Mouse (Mus musculus) kidney, postnatal 4 days (tissue): ENCODE results near the gene Xpnpep3.

Source experiments
- DNase-seq, 2 experiments: peaks; one replicate each; pipeline ENCODE4 v3.0.0; 2021; ENCODE audit warnings: mixed read lengths in 2 of 2

The Xpnpep3 gene

DNA sequence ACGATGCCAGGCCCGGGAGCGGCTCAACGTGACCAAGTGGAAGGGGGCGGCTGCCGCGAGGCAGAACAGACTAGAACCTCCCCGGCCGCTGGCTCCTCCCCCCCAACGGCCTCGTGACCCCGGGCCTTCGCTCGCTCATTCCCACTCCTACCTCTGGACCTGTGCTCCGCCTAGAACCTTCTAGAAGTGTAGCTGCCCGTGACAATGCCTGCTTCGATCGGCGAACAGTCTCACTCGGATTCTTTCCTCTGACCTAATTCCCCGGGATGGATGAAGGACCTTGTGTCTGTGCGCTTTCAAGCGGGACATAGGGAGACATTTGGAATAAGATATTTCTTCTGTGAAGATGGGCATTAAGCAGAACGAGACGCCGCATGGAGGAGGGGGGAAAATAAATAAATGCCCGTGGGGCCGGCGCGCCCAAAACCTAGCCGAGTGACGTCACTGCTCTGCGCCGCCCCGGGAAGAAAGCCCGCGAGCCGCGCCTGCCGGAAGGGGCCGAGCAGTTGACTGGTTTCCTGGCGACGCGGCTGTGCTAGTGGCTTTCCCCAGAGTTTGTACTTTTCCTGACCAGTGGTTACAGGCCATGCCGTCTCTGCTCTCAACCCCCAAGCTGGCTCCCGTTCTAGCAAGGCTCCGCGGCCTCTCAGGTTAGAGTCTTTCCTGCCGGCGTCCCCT lies at the start of gene Xpnpep3, which contains the start of gene St13:
TSS of gene Xpnpep3 (plus strand) at position 501 of the 678 bp plus-strand sequence.
TSS of gene St13 (minus strand) at position 440 of the 678 bp plus-strand sequence.
- peak; percentile 99 for DNase-seq

DNA sequence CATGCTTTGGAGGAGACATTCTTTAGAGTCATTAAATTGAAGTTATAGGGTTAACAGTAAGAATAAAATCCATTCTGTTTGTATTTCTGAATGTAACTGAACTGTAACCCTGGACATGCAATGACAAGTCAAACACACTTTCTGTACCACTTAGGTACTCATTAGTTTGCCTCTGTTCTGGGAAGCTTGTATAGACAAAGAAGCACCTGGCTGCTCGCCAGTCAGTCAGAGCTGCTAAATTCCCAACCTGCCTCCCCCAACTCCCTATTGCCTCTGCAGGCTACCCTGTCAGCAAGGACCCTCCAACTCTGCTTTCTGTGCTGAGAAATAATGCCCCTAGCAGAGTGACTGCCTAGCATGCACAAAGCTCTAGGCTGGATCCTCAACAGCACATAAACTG lies 49.5 kb upstream of the Xpnpep3 start:
- DNase-seq, result peak in 1 of 2 experiments; percentile 9

DNA sequence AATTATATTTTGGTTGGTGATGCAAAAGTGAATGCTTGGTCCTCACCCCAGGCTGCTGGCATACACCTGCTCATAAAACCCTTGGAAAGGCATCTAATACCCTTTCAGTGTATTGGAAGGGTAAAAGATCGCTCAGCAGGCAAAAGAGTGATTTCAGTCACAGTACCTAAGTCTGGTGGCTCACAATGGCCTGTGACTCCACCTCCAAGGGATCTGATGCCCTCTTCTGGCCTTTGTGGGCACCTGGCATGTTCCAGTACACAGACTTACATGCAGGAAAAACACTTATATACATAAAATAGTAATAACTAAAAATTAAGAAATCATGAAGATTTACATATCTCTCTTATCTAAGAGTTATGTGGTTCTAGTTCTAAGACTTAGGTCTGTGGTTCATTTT lies 47.3 kb upstream of the Xpnpep3 start:
- DNase-seq, result peak in 1 of 2 experiments; percentile 16

DNA sequence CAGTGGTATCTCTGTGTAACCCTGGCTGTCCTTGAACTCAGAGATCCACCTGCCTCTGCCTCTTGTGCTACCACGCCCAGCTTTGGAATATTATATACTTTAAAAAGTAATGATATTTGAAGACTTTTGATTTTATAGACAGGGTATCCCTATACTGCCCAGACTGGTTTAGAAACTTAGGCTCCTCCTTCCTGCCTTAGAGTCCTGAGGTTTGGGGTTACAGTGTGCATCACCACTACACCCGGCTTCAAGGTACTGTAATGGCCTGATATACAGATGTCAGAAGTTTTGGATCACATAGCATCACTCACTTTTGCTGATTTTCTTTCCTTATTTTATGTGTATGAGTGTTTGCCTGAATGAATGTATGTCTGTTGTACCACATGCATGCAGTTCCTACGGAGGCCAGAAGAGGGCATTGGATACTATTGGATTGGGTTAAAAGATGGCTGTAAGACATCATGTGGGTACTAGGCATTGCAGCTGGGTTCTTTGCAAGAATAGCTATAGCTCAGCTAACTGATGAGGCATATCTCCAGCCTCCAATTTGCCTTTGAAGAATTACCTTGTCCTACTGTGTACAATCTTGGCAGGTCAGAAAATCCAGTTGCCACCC lies 44.7 kb upstream of the Xpnpep3 start:
- peak; percentile 76 to 80 for DNase-seq

DNA sequence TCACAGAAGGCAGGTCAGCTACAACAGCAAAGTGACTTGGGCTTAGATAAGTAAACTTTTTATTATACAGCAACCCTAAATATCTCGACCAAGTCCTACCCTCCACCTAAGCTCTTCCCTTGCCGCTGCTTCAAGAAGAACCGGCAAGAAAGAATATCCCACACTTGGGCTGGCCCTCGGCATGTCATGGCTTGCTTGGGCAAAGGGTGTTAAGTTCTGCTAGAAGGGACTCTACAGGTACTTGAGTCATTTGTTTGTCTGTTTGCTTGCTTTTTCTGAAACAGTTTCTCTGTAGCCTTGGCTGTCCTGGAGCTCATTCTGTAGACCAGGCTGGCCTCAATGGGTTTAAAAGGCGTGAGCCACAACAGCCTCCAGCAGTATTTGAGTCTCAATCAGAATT lies 43.0 kb upstream of the Xpnpep3 start:
- DNase-seq, result no peak

DNA sequence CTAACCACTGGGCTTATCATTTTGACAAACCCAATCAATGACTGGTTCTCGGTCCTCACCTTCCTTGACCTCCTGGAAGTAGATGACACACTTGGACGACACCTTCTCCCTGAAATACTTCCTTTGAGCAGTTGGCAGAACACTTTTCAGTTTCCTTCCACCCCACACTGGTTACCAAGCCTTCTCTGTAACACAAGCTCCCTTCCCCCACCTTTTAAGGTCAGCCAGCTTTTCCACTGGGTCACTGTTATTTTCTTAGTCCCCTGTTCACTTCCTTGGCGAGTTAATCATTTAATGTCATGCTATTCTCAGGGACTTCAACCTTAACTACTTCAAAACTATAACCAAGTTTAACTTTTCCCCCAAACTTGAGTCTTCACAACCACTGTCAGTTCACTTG lies 41.0 kb upstream of the Xpnpep3 start:
- peak in 1 of 2 experiments; percentile 15 for DNase-seq

DNA sequence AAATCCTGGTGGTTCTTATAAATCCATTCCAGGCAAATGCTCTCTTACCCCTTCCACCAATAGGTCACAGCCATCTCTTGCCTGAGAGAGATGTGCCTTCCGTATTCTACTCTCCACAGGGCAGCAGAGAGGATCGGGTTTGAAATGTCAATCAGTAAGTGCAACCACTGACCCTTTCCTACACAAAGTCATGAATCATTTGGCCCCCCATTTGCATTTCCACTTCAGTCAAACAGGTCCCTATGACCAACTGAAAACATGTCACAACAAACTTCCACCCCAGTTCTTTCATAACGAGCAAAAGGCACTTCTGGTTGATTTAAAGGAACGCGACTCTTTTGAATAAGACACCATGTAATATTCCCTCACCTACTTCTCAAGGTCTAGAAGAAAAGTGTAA lies 40.5 kb upstream of the Xpnpep3 start:
- DNase-seq, result no peak

DNA sequence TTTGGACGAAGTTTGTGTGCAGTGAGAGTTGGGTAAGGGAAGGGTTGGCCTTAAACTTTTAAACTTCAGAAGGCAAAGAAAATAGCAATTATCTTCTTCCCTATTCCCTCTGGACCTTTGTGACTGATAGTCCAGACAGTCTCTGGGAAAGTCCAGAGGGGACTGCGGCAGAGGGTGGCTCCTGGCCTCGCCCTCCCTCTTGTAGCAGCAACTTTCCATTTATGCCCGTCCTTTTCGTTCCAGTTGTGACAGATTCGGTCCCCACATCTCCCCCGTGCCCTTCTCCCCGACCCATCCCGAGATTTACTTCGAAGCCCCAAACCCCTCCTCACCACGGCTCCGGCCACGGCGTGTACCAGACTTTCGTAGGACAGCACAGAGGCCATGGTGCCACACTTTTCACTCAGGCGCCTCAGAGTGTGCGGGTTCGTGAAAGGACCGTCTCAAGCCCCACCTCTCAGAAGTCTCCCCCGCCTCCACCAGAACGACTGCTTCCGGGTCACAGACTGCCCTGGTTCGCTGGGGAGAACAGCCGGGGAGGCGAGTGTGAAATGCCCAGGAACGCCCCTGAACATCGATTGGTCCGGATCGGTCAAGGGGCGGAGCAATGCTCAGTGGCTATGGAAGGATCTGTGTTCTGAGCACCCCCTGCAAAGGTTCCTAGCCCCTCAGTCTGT lies 39.5 kb upstream of the Xpnpep3 start, which contains the start of gene Slc25a17:
TSS of gene Slc25a17 (minus strand) at position 468 of the 677 bp plus-strand sequence.
- DNase-seq, result peak; percentile 96 to 97

DNA sequence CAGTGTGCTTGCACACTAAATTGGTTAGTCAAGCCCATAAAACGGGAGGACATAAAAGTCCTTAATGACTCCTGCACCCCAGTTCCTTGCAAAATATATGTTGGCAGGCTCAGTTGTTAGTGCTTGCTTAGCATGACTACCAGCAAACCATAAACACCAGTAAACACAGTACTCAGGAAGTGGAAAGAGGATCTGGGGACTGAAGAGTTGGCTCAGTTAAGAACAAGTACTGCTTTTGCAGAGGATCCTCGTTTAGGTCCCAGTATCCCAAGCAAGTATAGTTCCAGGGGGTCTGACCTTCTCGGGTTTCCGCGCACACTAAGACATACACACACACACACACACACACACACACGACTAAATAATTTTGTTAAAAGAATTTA lies 38.9 kb upstream of the Xpnpep3 start:
- DNase-seq, result no peak

DNA sequence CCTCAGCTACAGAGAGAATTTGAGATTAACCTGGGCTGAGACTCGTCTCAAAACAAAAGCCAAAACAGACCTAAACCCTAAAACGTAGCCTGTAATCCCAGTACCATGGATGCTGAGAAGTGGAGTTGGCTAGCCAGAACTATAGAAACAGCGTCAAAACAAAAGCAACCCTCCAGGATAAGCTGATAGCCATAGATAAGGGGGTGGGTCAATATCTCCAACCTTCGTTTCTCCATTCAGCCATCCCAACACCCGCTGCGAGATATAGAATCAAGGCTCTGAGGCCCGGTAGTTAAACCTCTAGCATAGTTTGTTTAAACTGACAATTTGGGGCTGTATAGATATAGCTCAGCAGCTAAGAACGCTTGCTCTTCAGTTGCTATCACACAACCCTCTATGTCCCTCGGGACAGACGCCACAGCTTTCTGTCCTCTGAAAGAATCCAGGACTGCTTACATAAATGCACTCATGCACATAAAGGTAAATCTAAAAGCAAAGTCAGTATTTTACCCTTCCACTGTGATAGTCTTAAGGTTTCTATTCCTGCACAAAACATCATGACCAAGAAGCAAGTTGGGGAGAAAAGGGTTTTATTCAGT lies 38.4 kb upstream of the Xpnpep3 start:
- peak in 1 of 2 experiments; percentile 6 for DNase-seq

DNA sequence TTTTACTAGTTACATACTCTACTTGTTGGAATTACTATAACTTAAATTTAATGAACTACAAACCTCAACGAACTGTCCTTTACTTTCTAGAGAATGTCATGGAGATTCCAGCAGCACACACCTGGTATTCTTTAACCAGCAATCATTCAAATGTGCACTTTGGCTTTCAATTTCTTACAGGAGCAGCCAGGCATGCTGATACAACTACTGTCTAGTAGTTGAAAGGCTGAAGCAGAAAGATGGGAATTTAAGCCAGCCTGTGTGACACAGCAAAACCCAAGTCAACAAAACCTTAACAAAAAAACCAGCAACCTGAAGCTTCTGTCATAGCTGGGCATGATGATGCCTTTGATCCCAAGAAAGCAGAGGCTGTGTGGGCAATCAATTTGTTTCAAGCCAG lies 37.4 kb upstream of the Xpnpep3 start:
- no peak for DNase-seq

DNA sequence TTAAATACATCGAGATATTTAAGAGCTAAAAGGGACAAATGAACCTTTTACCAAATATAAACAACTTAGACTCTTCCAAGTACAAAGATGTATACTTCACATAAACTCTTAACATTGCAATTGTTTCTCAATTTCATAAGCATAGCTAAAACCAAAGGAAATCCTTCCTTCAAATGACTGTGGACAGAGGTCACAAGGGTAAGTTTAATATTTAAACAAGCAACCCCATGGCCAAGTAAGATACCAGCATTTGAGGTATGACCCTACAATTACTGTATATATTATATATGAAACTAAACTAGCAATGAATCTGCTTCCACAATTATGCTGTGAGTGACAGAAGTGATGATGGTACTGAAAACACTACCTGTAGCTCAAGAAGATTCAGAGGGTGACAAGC lies 35.7 kb upstream of the Xpnpep3 start:
- no peak for DNase-seq

DNA sequence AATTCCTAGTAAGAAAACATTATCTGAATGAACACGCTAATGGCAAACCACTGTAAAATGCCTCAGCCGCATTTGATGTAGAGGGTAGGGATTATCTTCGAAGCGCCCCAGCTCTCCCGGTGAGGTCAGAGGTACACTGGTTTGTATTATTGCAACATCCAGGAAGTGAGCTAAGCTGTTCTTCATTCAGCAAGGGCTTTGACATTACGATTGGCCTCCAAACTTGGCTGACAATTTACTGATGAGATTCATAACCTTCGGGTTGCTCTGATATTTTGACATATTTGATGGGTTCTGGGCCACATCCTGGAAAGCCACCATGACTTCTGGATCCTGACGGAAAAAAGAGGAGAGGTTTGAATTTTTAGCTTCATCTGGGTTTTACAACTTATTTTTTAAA lies 34.7 kb upstream of the Xpnpep3 start:
- DNase-seq, result no peak

DNA sequence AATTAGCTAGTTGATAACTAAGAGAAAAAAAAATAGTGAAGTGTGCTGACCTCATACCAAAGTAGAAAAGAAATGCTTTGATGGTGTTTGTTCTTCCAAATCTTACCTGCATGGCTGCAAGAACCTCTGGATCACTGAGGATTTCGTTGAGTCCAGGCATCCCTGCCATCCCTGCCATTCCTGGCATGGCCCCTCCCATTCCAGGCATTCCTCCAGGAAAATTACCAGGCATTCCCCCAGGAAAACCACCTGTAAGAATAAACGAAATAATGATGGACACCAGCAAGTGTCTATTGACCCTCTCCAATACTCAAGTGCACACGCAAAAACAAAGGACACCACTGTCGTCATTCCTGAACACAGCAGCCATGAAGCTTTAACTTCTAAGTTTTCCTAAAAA lies 33.7 kb upstream of the Xpnpep3 start:
- no peak for DNase-seq

DNA sequence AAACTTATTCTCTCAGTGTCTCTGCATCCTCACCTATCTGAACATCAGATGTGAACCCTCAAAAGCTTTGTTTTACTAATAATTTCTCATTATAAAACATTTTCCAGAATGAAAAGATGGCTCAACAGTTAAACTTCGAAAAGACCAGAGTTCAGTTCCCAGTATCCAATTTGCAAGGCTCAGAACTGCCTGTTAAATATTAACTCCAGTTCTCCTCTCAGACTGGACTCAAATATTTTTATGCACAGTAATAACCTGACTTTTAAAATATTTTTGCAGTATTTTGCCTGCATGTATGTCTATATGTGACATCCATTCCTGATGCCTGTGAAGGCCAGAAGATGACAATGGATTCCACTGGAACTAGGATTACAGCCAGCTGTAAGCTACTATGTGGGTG lies 31.3 kb upstream of the Xpnpep3 start:
- no peak for DNase-seq

DNA sequence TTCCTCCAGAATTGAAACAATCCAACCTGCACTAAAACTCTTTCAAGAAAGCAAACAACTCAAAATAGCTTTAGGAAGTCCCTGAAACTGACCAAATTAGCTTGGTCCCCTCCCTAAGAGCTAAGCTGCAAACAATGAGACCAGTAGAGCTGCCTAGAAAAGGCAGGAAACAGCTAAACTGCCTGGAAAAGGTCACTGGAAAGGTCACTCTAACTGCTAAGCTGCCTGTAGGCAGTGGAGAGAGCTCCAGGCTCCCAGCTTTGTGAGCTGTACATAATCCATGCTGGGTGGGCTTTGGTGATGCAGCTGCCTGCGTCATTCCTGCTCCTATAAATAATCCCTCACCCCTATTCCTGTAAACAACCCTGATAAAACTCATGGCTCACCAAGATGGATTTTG lies 29.6 kb upstream of the Xpnpep3 start:
- no peak for DNase-seq

DNA sequence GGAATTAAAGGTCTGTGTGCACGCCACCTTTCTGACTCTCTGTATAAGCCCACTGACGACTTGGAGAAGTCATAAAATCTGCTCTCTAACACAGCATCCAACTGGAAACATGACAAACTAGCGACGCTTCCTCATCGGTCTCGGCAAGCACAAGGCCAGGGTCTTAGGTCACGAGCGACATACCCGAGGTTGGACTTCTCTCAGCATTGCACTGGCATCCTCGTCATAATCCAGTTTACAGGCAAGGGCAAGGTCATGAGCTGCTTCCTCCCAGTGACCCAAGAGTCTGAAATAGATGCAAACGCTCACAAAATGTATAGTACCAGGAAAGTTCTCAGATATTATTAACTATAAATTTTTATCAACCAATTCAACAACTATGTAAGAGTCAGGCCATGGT lies 25.3 kb upstream of the Xpnpep3 start:
- no peak for DNase-seq

DNA sequence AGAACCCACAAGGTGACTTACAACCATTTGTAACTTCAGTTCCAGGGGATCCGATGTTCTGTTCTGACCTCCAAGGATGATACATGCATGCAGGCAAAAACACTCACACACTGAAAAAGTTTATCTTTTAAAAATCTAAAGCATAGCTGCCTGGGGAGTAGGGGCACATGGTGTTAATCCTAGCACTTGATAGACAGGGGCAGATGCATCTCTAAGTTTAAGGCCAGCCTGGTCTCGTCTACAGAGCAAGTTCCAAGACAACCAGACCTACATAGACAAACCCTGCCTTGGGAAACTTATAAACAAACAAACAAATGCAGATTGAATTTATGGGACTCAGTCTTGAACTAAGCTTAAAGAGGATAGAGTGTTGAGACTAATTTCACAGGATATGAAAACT lies 21.1 kb upstream of the Xpnpep3 start:
- no peak for DNase-seq

DNA sequence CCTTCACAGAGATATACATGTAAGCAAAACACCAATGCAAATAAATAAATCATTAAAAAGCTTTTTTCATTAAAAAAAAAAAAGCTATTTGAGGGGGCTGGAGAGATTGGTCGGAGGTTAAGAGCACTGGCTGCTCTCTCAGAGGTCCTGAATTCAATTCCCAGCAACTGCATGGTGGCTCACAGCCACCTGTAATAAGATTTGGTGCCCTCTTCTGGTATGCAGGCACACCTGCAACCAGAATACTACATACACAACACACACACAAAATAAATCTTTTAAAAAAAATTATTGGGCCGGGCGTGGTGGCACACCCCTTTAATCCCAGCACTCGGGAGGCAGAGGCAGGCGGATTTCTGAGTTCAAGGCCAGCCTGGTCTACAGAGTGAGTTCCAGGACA lies 13.6 kb upstream of the Xpnpep3 start:
- DNase-seq, result no peak

DNA sequence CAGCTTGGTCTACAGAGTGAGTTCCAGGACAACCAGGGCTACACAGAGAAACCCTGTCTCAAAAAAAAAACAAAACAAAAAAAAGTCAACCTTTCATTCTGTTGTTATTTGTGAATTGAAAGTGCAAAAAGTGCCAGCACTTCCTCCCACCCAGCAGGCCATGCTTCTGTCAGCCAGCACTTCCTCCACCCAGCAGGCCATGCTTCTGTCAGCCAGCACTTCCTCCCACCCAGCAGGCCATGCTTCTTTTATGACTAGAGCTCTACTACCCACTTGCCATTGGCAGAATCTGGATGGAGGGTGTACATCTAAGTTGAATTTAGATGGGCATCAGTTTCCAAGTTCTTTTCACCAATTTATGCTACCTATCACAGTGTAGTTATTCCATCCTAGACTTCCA lies 6.9 kb upstream of the Xpnpep3 start:
- DNase-seq, result peak in 1 of 2 experiments; percentile 24

DNA sequence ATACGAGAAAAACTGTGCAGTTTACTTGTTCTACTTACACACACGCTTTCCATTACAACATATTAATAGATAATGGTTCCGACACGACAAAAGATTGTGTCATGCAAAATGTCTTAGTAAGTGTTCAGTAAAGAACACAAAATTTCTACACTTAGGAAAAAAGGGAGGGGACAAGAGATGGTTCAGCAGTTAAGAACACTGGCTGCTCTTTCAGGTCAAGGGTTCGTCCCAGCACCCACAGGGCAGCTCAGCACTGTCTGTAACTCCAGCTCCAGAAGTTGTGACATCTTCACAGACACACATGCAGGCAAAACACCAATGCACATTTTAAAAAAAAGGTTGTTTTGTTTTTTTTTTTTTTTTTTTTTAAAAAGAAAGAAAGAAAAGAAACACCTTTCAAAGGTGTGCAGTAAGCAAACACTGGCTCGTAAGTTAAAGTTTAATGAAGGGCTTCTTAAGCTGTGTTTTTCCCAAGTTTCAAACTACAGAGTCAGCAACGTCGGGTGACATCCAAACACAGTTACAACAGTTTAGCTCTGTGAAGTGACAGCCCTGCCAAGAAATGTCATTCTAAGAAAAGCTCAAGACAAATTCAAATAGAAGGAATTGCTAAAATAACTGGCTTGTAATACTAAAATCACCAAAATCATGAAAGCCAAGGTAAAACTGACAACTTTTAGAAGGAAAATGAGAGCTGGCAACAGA lies 5.6 kb upstream of the Xpnpep3 start:
- peak in 1 of 2 experiments; percentile 7 for DNase-seq

DNA sequence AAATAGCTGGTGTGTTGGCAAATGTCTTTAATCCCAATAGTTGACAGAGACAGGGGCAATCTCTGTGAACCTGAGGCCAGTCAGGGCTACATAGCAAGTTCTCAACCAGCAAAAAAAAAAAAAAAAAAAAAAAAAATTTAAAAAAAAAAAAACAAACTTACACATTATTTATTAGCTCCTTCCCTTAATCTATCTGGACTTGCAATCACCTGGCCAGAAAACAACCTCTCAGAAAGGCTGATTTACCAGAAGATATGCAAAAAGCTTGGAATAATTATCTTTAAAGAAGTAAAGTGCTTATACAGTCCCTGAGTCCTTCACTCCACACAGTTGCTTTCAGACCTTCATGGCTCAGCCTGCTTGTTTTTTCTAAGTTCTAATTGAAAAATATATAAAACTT lies 1.7 kb upstream of the Xpnpep3 start:
- no peak for DNase-seq

DNA sequence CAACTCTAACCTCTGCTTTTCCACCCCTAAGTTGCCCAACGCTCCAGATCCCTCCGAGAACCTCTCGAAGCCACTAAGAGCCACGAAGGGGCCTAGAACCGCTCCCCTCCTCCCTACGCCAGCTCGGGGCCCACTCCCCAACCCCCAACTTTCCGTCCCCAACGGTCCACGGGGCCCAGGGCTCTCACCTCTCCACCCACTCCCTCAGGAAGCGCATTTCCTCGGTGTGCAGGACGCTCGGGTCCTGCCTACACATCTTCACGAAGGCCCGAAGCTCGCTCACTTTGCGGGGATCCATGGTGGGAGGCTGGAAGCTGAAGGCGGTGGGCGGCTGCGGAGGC lies 671 bp upstream of the Xpnpep3 start:
- no peak for DNase-seq
